Mouse (Mus musculus) cerebellum, postnatal 25 days (tissue): ENCODE results near the gene Bax.
A peak's percentile ranks its signal among the peaks of the same experiment; 100 is the strongest.
"Not testable (repeated sequence)": the region's sequence is repeated elsewhere in the genome, so short reads cannot be mapped to it uniquely, and the experiment has no call there.

Source experiments
- DNase-seq, 2 experiments: peaks; one replicate each; pipeline ENCODE4 v3.0.0; 2021; ENCODE audit warnings: mixed read lengths in 2 of 2

Bax gene

DNA sequence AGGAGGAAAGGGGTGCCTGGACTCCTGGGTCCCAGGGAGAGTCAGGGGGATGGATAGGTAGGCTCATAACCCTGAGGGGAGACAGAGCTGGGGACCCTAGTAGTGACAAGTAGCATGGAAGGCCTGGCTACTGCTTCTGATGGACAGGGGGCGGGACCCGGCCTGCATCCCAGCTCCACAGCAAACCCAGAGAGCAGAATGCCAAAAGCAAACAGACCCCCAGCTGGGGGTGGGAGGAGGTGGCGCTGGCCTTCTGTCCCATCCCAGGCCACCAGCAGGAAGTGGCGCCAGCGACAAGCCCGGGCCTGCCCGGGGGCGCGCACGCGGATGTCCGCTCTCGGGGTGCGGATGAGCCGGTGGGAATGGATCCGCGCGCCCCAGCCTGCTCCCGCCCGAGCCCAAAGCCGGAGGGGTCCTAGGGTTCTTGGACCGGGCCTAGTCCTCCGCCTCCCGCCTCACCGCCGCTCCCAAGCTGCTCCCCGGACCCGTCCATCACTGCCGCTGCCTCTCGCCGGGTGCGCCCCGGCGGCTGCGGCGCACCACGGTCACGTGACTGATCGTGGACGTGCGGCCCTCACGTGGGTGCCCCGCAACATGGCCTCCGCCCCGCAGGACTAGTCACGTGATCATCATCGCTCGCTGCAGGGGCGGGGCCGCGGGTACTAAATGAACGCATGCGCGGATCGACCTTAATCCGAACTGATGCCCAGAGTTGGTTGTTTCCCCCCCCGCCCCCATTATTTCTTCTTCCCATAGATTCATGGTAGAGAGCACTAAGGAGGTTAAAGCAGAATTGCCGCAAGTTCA is at the start of gene Bax:
TSS of gene Bax (minus strand) at position 616 of the 807 bp plus-strand sequence.
- DNase-seq: peak; percentile 98 to 99

DNA sequence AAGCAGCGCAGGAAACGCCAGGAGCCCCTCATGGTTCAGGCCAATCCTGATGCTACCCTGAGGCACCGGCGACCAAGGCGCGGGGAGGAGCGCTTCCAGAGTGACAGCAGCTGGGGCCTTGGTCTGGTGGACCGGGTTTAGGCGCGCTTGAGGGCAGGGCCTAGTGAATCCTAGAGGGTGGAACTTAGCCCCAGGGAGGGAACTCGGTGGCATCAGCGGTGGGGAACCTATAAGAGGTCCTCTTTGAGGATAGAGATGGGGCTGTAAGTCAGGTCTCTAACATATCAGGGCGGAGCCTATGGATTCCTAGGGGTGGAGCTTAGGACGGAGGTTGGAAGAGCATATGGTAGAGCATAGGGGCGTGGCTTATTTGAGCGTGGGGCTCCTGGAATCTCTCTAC is 48.7 kb upstream of the Bax start:
- no peak for DNase-seq

DNA sequence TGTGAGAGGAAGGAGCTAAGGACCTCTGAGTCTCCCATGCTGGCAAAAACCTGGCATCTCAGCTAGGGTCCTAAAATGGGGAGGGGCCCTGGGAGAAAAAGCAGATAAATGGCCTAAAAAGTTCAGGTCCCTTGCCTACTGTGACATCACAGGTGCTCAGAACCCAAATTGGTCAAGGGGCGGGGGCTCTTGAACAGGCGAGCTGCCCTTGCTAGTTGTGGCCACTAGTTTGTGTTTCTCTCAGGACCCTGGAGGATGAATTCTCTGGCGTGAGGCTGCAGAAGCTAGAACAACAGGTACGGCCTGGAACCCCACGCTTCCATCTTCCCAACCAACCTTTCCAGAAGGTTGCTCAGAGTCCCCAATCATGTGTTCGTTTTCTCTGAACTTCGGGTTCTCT is 47.7 kb upstream of the Bax start:
- no peak for DNase-seq

DNA sequence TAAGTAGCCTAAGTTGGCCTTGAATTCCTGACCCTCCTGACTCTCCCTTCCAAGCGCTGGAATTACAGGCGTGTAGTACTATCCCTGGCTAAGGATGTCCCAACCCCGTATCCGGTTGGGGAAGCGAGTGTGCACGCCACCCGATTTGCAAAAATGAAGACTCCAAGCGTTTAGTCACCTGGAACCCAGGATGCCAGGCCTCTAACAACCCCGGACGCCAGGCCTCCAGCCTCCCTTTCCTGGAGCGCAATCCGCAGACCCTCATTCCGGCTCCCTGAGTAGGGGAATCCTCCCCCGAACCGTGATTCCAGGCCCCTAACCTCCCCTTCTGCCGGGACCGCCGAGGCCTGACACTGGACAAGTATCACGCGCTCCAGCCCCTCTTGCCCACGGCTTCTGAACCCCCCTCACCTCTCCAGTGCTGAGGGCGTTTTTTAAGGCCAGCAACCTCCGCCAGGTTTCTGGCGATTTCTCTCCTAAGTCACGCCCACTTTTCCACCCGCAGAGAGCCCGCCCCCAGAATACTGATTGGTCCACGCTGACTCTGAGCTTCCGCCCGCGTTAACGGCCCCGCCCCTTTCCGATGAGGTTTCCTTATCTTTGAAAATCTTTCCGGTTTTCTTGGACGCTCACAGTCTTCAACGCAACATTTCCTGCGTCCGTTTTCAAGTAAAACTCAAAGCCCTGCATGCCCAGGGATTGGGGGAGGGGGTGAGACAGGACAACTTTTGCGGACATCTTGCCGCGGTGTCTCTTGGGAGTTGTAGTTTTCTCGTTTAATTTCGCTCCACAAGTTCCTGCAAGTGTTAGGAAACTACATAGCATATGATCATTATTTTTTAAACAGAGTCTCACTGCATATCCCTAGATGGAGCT is 43.5 kb upstream of the Bax start, which contains the start of gene Nucb1:
TSS of gene Nucb1 (minus strand) at position 495 of the 876 bp plus-strand sequence.
- peak; percentile 92 to 93 for DNase-seq

DNA sequence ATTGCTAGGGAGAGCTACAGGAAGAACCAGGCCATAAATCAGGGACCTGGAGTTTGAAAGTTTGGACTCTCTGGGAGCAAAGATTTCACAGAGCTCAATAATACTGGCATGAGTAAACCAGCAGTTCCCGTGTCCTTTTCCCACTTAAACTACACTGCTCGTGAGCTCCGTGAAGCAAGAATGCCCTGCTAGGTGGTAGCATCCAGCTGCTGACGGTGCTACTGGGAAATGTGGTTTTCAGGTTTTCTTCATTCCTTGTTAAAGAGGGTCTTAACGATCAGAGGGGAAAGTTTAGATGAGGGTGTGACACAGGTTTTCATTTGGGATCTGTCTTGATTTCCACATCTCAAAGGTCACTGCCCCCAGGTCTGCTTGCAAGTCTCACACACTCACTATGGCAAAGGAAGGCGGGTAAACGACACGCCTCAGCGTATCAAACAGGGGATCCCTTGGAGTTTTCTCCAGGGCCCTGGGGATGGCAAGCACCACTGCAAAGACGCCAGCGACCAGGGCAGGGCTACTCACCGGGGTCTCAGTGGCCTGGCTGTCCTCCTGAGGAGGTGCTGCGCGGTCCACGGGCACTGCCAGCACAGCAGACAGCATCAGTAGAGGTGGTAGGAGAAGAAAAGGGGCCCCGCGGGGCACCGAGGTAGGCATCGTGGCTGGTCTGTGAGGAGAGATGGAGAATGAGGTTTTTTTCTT is 42.6 kb upstream of the Bax start:
- peak in 1 of 2 experiments; percentile 45 for DNase-seq

DNA sequence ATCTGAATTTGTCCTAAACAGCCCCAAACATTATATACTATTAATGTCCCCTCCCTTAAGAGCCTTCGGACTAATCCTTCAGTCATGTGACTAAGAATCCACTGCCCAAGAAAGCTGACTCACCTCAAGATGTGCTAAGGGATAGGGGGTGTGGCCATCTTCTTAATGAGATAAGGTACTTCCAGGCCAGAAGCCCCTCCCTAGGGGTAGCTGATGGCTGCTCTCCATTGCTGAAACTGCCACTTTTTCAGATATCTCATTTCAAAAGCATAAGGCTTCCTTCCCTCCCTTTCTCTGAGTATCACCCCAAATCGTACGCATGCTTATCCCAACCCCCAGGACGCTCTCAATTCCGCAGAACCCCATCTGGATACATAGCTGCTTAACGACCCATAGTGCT is 41.9 kb upstream of the Bax start:
- no peak for DNase-seq

DNA sequence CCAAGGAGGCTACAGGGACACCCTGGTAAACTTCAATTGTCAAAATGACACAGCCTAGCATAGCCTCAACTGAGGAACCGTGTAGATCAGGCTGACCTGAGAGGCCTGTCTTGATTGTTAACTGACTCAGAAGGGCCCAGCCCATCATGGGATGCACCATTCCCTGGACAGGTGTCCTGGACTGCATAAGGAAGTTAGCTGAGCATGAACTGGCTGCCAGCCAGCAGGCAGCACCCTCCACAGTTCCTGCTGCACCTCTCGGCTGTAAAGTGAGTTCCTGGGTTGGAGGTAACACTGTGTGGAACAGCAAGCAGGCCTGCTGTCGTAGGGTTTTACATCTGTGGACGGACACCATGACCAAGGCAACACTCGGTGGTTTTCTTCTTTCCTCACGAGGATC is 40.9 kb upstream of the Bax start:
- peak in 1 of 2 experiments; percentile 49 for DNase-seq

DNA sequence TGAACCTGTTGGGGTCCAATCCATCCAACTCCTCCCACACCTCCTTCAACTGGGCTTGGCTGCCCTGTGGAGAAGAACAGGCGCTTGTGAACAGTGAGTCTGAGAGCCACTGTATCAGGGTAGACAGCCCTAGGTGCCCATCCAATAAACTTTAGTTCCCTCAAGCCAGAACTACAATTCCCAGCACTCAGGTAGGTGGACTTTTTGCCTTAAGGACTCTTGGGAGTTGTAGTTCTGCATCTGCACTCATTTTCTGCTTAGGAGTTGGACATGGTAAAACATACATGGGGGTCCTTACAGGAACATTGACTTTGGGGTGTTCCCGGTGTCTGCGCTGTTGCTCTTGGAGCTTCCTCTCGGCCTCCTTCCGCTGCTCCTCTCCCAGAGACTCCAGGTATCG is 31.7 kb upstream of the Bax start:
- no peak for DNase-seq

DNA sequence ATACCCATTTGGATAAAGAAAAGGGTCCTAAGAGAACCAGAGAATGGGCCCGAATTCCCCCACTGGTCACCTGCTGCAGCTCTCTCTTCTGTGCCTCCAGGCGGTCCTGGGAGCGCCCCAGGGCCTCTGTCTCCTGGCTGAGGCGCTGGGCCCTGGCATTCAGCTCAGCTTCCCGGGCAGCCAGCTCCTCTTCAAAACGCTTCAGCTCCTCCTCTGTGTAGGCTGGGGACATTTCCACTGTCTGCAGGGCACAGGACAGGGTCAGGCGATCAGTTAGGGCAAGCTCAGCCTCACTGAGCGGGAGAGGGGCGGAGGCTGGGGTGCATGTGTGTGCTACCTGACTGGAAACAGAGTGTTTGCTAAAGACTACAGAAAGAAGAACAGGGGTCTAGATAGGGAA is 27.9 kb upstream of the Bax start:
- peak in 1 of 2 experiments; percentile 45 for DNase-seq

DNA sequence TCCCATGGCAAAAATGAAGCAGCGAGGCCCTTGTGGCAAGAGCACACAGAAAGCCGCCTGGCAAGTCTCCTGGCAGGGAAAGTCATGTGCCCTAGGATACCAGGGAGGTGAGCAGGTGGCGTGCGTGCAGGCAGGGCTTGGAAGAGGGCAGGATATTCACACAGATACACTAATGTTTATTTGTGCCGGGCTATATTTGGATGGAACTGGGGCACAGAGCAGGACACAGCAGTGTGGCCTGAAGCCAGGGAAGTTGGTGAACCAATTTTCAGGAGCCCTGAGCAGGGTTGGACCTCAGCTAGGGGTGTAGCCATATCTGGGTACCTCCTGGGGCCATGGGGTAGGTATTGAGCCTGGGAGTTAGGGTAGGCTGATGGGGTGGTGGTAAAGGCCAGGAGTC is 26.3 kb upstream of the Bax start:
- peak; percentile 87 to 90 for DNase-seq

DNA sequence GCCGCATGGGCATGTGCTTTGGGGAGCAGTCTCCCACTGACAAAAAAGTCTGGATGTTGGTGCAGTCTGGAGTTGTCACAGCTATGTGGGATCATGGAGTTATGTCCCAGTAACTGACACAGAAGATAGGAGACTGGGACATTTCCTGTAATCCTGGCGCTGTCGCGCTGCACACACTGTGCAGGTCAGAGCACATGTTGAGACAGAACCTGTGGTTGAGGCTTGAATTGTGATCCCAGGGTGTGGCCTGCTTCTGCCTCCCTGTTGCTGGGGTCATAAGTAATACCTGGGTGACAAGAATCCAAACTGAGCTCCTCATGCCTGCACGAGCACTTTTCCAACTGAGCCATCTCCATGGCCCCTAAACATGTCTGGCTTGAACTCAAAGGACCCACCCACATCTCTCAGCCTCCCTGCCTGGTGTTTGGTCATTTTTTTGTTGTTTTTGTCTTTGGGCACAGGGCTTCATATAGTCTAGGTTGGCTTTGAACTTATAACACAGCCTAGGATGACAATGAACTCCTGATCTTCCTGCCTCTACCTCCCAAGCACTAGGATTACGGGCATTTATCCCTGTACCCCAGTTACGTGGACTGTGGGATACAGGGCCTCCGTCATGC is 25.6 kb upstream of the Bax start:
- peak in 1 of 2 experiments; percentile 54 for DNase-seq

DNA sequence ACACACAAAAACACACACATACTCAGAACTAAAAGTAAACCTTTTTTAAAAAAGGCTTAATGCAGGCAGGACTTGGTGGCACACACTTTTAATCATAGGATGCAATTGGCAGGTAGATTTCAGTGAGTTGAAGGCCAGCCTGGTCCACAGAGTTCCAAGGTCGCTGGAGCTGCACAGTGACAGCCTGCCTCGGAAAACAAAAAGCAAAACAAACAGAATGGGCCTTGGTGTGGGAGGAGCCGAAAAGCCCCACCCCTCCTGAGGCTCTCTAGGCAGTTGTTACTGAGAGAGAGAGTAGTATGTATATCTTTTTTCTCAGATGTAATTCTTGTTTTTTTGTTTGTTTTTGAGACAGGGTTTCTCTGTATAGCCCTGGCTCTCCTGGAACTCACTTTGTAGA is 24.6 kb upstream of the Bax start:
- peak; percentile 41 to 43 for DNase-seq

DNA sequence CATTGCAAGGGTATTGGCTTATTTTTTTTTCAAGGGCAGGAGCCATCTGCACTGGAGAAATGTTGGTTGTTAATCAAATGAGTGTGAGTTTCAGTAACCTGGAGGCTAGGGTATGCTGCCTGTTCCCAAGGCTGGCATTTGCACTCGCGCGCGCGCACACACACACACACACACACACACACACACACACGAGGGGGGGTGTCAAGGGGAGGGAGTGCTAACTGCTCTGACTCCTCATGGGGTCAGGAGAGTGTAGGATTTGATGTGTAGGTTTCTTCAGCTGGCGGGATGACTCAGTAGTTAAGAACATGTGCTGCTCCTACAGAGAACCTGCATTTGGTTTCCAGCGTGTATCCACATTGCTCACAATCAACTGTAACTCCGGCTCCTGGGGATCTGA is 24.1 kb upstream of the Bax start:
- DNase-seq: no peak

DNA sequence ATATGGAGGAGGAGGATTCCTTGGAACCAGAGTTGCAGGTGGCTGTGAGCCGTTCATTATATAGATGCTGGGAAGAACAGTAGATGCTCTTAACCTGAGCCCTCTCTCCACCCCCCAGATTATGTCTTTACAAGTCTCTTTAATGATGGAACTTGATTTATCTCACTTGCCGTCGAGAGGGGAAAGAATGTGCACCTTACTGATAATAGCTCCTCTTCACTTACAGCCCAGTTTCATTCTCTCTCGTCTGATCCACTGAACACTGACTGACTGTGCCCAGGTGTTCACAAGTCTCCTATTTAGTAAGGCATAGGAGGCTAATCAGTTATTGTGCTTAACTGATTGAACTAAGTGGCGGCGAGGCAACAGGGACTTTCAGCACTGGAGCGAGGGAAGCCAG is 22.9 kb upstream of the Bax start:
- no peak for DNase-seq

DNA sequence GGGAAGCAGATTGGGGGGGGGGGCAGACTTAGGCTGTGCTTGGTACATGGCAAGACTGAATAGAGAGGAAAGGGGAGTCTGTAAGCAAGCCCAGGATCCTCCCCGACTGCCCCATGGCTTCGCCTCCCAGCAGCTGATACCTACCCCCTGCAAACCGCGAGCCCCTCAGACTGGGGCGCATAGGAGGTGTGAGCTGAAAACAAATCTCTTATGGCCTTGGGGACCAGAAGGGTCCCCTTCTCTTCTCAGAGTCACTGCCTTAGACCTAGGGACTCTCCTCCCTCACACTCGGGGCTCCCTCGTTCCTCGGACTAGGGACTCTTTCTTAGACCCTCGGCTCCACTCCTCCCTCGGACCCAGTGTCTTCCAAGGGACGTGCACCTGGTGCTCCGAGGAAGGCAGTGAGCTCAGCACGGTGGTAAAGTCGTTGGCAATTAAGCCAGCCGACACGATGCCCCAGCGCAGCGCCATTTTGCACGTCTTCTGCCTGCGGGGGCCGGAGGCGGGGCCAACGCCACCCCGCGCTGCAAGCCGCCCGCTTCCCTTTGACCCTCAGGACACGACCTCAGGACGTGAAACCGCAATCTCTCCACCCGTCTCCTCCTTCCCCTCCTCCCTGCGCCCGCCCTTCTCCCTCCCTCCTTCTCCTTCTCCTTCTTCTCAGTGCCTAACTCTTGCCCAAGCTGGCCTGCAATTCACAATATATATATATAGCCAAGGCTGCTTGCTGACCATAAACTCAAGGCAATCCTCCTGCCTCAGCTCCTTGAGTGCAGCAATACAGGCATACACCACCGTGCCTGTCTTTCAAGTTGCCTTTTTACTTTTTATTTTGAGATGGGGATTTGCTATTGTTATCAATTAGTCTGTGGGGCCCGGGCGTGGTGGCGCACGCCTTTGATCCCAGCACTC is 21.9 kb upstream of the Bax start, which contains the start of gene Dhdh:
TSS of gene Dhdh (minus strand) at position 513 of the 912 bp plus-strand sequence.
- peak; percentile 74 to 83 for DNase-seq

DNA sequence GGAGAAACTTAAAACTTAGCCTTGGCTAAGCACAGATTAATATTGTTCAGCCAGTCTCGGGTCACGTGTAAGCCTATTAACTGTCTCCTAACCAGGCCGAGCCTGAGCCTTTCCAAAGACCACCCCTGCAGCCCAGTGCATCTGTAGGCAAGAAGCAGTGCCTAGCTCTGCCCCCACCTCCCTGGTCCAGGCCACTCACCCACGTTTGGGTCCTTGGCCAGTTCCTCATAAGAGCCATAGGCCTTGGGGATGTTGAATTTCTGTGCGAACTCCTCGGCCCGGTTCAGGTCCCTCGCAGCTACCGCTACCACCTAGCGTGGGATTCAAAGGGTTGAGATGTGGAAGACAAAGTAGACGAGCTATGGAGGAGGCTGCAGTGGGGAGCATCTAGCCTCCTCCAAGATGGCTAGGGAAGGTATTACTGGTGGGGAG is 21.2 kb upstream of the Bax start:
- DNase-seq: no peak

DNA sequence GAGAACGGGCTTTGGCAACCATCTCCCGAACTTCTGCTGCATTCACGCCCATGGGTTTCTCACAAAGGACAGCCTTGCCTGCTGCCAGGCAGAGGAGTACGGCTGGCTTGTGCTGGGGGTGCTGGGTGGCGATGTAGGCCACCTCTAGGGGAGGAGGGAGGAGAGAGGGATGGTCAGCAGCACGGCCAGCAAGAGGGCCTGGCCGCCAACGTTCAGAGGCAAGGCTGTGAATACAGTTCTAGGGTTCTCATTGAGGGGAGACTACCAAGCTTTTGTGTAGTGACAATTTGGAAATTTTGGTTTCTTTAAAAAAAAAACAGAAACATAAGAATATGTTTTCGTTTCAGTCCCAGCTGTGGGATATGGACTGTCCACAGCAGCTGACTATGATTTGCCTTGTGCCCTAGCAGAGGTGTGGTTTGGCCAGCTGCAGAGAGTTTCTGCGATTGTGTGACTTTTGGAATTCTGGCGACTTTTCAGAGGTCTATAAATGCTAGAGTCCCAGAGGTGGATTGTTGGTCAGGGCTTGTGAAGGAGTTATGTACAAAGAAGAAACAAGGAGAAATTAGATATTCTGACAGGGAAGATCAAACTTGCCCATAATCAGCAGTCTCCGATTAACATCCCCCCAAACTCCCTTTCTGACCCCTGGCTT is 20.2 kb upstream of the Bax start, which contains the start of gene Gm45808:
TSS of gene Gm45808 (minus strand) at position 51 of the 655 bp plus-strand sequence.
- DNase-seq: no peak

DNA sequence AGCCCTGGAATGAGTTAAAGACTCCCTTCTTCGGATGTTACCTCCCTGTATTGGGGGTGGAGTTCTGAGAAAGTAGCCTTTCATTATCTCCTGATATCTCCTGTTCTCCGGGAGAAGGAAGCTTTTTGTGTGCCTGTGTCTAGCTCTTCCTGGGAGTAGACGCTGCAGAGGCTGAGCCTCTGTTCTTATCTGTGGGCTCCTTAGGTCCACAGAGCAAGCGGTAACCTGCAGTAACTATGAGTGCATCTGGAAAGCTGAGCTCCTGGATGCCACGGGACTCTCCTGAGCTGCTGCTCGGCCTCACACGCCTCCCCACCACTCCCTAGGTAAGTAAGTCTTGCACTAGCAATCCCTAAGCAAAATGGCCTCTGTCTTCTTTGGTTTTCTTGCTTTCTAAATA is 19.5 kb upstream of the Bax start:
- no peak for DNase-seq

DNA sequence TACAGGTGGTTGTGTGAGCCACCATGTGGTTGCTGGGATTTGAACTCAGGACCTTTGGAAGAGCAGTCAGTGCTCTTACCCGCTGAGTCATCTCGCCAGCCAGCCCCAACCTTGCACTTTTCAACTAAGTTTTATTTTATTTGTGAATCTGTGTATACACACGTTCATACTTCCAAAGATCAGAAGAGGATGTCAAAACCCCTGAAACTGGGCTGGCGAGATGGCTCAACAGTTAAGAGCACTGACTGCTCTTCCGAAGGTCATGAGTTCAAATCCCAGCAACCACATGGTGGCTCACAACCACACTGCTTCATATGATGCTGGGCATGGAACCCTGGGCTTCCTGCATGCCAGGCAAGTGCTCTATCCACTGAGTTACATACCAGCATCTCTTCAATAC is 18.3 kb upstream of the Bax start:
- not testable (repeated sequence) for DNase-seq

DNA sequence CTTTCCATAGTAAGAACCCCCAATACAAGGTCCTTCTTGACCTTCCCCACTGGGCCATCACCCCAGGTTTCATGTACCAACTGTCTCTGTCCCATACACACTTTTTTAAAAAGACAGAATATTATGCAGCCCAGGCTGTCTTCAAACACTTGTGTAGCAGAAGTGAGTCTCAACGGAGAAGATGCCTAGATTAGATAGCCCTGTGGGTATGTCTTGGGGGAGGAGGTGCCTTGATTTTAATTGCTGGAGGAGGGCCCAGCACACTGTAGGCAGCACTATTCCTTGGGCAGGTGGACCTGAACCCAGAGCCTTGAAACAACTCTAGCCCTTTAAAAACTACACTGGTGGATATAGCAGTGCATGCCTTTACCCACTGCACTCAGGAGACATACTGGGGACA is 15.5 kb upstream of the Bax start:
- no peak for DNase-seq
